Comparison of ENCODE assay signal across 16 mouse cellular contexts in the genomic region with DNA sequence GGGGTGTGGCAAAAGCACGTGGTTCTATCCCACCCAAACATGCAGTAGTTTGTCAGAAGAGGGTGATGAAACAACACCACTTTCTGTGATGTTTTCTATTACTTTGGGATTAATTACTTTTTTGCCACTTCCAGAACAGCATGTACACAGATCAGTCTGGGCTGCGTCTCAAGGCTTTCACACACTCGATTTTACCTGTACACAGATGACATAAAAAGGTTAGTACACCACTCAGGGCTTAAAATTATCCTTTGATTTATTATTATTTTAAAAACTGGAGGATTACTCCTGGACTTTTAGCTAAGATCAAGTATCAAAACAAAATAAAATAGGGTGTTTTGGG.
"Had no signal": no experiment of that assay in that cellular context is flagged by ENCODE, and none has a peak within 500 bp of the region (broad histone marks: within the 10 kb centered on the region; RNA-seq: fewer than 3 reads in every experiment).

No protein-coding gene starts in this region.

- H3K4me1 ChIP-seq: limb, embryonic 10.5 days; liver, embryonic 12.5 days; liver, embryonic 15.5 days; lung, embryonic 15.5 days; megakaryocyte, embryonic 14.5 days; stomach, embryonic 15.5 days had no signal

- H3K4me3 ChIP-seq: layer of hippocampus, adult 2 months; limb, embryonic 10.5 days; limb, embryonic 13.5 days; liver, embryonic 12.5 days; liver, embryonic 15.5 days; lung, embryonic 15.5 days; megakaryocyte, embryonic 14.5 days; neural tube, embryonic 12.5 days; stomach, embryonic 15.5 days had no signal

- H3K4me2 ChIP-seq: limb, embryonic 13.5 days; liver, embryonic 12.5 days; liver, embryonic 15.5 days; lung, embryonic 15.5 days; midbrain, embryonic 11.5 days; neural tube, embryonic 12.5 days; stomach, embryonic 15.5 days had no signal

- H3K9me3 ChIP-seq: limb, embryonic 10.5 days; limb, embryonic 13.5 days; liver, embryonic 12.5 days; liver, embryonic 15.5 days; lung, embryonic 15.5 days; neural tube, embryonic 12.5 days; stomach, embryonic 15.5 days had no signal

- ATAC-seq: liver, embryonic 12.5 days had no signal

- H3K9ac ChIP-seq: limb, embryonic 13.5 days; liver, embryonic 12.5 days; liver, embryonic 15.5 days; lung, embryonic 15.5 days; neural tube, embryonic 12.5 days; stomach, embryonic 15.5 days had no signal

- DNase-seq: lung, adult 18-20 months; lung, postnatal 10 days; lung, postnatal 36 days; right cerebral cortex, adult 18-20 months; spleen, adult 18-20 months; thymus, postnatal 25 days had no signal

- H3K27me3 ChIP-seq: limb, embryonic 13.5 days; liver, embryonic 12.5 days; liver, embryonic 15.5 days; lung, embryonic 15.5 days; megakaryocyte, embryonic 14.5 days; neural tube, embryonic 12.5 days; stomach, embryonic 15.5 days had no signal

- H3K27ac ChIP-seq: layer of hippocampus, adult 2 months; limb, embryonic 10.5 days; limb, embryonic 13.5 days; liver, embryonic 12.5 days; liver, embryonic 15.5 days; lung, embryonic 15.5 days; neural tube, embryonic 12.5 days; stomach, embryonic 15.5 days had no signal

- H3K36me3 ChIP-seq: limb, embryonic 10.5 days; limb, embryonic 13.5 days; liver, embryonic 12.5 days; liver, embryonic 15.5 days; lung, embryonic 15.5 days; neural tube, embryonic 12.5 days; stomach, embryonic 15.5 days had no signal
